Mouse (Mus musculus) spleen, embryonic (tissue): ENCODE measurements at regions not wholly inside any gene's neighbourhood (a gene's known extent, or its start where the extent isn't known, plus 50 kb on each side); places are given as distances from the start of the nearest gene placed in this dataset.

Source experiments
- CTCF ChIA-PET: fragments of 350-600 bp; sonication (Branson Sonifier 250); formaldehyde crosslinking; loops from one replicate; lab custom pipeline; 2022; lab: Charles Lee

GRCm38 (mm10) chr4:31824518-31825437 is 139.1 kb upstream of the Map3k7 start:
- CTCF ChIA-PET, result no interaction called here

GRCm38 (mm10) chr4:31825438-31825830 is 138.5 kb upstream of the Map3k7 start:
- CTCF ChIA-PET, result no interaction called here

- CTCF ChIA-PET, result interaction anchor here (0.5 kb wide), 1 partner anchor 15 kb away, joined by 3 read pairs; no protein-coding TSS in a partner anchor
Observed at GRCm38 (mm10) chr4:31826661-31827060, 137.2 kb upstream of the Map3k7 start.

- CTCF ChIA-PET, result no interaction called here
Observed at GRCm38 (mm10) chr4:31827266-31827665, 136.6 kb upstream of the Map3k7 start.

GRCm38 (mm10) chr4:31830241-31830640 is 133.7 kb upstream of the Map3k7 start:
- CTCF ChIA-PET, result no interaction called here

- CTCF ChIA-PET, result no interaction called here
Observed at GRCm38 (mm10) chr4:31831469-31831868, 132.4 kb upstream of the Map3k7 start.

GRCm38 (mm10) chr4:31833828-31834227 is 130.1 kb upstream of the Map3k7 start:
- CTCF ChIA-PET, result interaction anchor here (0.6 kb wide), 1 partner anchor 13 kb away, joined by 3 read pairs; no protein-coding TSS in a partner anchor

GRCm38 (mm10) chr4:31835051-31835450 is 128.8 kb upstream of the Map3k7 start:
- CTCF ChIA-PET, result no interaction called here

- CTCF ChIA-PET, result no interaction called here
Observed at GRCm38 (mm10) chr4:31838592-31838991, 125.3 kb upstream of the Map3k7 start.

- CTCF ChIA-PET, result no interaction called here
Observed at GRCm38 (mm10) chr4:31849763-31850162, 114.1 kb upstream of the Map3k7 start.

- CTCF ChIA-PET, result no interaction called here
Observed at GRCm38 (mm10) chr4:31851006-31851405, 112.9 kb upstream of the Map3k7 start.

GRCm38 (mm10) chr4:31853851-31854250 is 110.0 kb upstream of the Map3k7 start:
- CTCF ChIA-PET, result no interaction called here

- CTCF ChIA-PET, result no interaction called here
Observed at GRCm38 (mm10) chr4:31860389-31860788, 103.5 kb upstream of the Map3k7 start.

- CTCF ChIA-PET, result no interaction called here
Observed at GRCm38 (mm10) chr4:31861172-31861571, 102.7 kb upstream of the Map3k7 start.

- CTCF ChIA-PET, result no interaction called here
Observed at GRCm38 (mm10) chr4:31872985-31873983, 90.6 kb upstream of the Map3k7 start.

GRCm38 (mm10) chr4:31877389-31877788 is 86.5 kb upstream of the Map3k7 start:
- CTCF ChIA-PET, result no interaction called here

- CTCF ChIA-PET, result no interaction called here
Observed at GRCm38 (mm10) chr4:31878493-31879191, 85.3 kb upstream of the Map3k7 start.

GRCm38 (mm10) chr4:31879192-31879585 is 84.7 kb upstream of the Map3k7 start:
- CTCF ChIA-PET, result no interaction called here

GRCm38 (mm10) chr4:31880213-31880612 is 83.7 kb upstream of the Map3k7 start:
- CTCF ChIA-PET, result no interaction called here

GRCm38 (mm10) chr4:31889673-31890072 is 74.2 kb upstream of the Map3k7 start:
- CTCF ChIA-PET, result no interaction called here

GRCm38 (mm10) chr4:31909086-31909673 is 54.7 kb upstream of the Map3k7 start:
- CTCF ChIA-PET, result no interaction called here
